Mouse (Mus musculus): ENCODE data around the gene Ly6g6e.
A peak's percentile ranks its signal among the peaks of the same experiment; 100 is the strongest.
"Not testable (repeated sequence)": the region's sequence is repeated elsewhere in the genome, so short reads cannot be mapped to it uniquely, and the experiment has no call there.

Ly6g6e gene

GRCm38 (mm10) chr17:35076507-35077176 is at the start of gene Ly6g6e:
Gene Ly6g6e, plus strand, starts transcription at chr17:35076902.
- DNase-seq, result no peak

GRCm38 (mm10) chr17:35027277-35028068 is 49.2 kb upstream of the Ly6g6e start, which contains the start of gene Sapcd1:
Gene Sapcd1, minus strand, starts transcription at chr17:35028016.
- DNase-seq, result peak; percentile 42 to 43

GRCm38 (mm10) chr17:35028315-35028714 is 48.4 kb upstream of the Ly6g6e start:
- no peak for DNase-seq

- peak in 1 of 2 experiments; percentile 54 for DNase-seq
Observed at GRCm38 (mm10) chr17:35029691-35030532, 46.8 kb upstream of the Ly6g6e start.

GRCm38 (mm10) chr17:35031272-35031671 is 45.4 kb upstream of the Ly6g6e start:
- no peak for DNase-seq

- no peak for DNase-seq
Observed at GRCm38 (mm10) chr17:35031880-35032279, 44.8 kb upstream of the Ly6g6e start.

GRCm38 (mm10) chr17:35032323-35032870 is 44.3 kb upstream of the Ly6g6e start:
- no peak for DNase-seq

GRCm38 (mm10) chr17:35033703-35034102 is 43.0 kb upstream of the Ly6g6e start:
- not testable (repeated sequence) for DNase-seq

- DNase-seq, result no peak
Observed at GRCm38 (mm10) chr17:35034896-35035295, 41.8 kb upstream of the Ly6g6e start.

- no peak for DNase-seq
Observed at GRCm38 (mm10) chr17:35039121-35039873, 37.4 kb upstream of the Ly6g6e start.

- DNase-seq, result no peak
Observed at GRCm38 (mm10) chr17:35043794-35044193, 32.9 kb upstream of the Ly6g6e start.

GRCm38 (mm10) chr17:35044904-35045806 is 31.5 kb upstream of the Ly6g6e start:
- no peak for DNase-seq

- no peak for DNase-seq
Observed at GRCm38 (mm10) chr17:35045807-35046680, 30.7 kb upstream of the Ly6g6e start.

- DNase-seq, result peak; percentile 99
Observed at GRCm38 (mm10) chr17:35046681-35047455, 29.8 kb upstream of the Ly6g6e start, which contains the start of gene Msh5. Gene Msh5, minus strand, starts transcription at chr17:35046745.

GRCm38 (mm10) chr17:35047688-35048087 is 29.0 kb upstream of the Ly6g6e start:
- peak in 1 of 2 experiments; percentile 42 for DNase-seq

GRCm38 (mm10) chr17:35048149-35048931 is 28.4 kb upstream of the Ly6g6e start:
- peak in 1 of 2 experiments; percentile 39 for DNase-seq

GRCm38 (mm10) chr17:35048932-35049440 is 27.7 kb upstream of the Ly6g6e start:
- no peak for DNase-seq

GRCm38 (mm10) chr17:35049561-35050016 is 27.1 kb upstream of the Ly6g6e start, which contains the start of gene Clic1:
Gene Clic1, plus strand, starts transcription at chr17:35049966.
- peak; percentile 78 to 86 for DNase-seq
